Mouse (Mus musculus): Measurements from ENCODE around the gene Crb1. TPM values are rescaled to one million over a fixed set of nuclear protein-coding genes. Genes with fewer than 3 reads are reported as not detected.

The Crb1 gene
- polyA plus RNA-seq, 1 experiment from 2014 or later: 0.05 TPM

DNA sequence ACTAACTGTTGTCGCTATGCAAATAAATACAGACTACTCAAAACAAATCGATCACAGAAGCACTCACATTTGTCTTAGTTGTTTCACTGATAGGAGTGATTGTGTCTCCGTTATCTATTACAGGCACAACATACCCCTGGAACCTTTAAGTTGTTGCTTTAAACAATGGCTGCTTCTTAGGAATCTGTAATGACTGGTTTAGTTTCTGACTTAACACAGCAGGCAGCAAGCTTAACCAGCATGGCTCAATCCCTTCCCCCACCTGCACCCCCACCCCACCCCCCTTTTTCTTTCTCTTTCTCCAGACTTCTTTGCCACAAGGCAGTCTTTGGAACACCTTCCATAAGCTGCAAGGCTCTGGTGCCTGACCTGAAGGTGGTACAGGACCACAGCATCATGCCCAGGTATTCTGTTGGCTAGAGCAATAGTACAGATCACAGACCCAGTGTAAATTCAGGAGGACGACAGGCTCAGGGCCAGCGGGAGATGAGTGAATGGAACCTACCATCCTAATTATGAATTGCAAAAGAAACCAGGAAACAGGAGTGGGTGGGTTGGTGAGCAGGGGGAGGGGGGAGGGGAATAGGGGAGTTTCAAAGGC lies 182.4 kb downstream of the Crb1 start:
- Histone ChIP-seq H3K4me3 (no peak overlapping the region), H3K9me3 (replicated peaks) (no peaks in the 10 kb centered on the region), H3K27me3 (replicated peaks) (no peaks in the 10 kb centered on the region), H3K36me3 (no peaks in the 10 kb centered on the region), H3K27ac (no peak overlapping the region), H3K4me2 (no peak overlapping the region), H3K9ac (no peak overlapping the region), H3K4me1 (no peaks in the 10 kb centered on the region)
- ATAC-seq: no peak
- WGBS (ENCODE audit: insufficient replicate concordance): 33% methylated on average over 5 of the region's 5 CpGs

DNA sequence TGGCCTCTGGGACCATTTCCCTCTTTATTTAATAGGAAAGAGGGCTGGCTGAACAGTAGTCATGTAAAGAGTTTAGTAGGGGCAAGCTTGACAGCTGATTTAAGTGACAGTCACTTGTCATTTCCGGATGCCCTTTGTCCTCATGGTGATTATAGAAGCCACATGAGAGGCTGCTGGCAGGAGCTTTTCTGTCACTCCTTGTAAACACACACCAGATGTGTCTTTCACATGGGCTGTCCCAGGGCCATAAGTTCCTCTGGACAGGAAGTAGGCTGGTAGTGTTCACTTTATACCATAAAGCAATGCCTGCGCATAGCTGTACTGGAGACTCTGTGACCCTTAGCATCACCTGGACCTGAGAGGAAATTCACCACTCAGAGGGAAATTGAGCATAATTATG lies 182.9 kb downstream of the Crb1 start:
- Histone ChIP-seq H3K9ac (no peak overlapping the region), H3K4me3 (no peak overlapping the region), H3K4me1 (no peaks in the 10 kb centered on the region), H3K27me3 (replicated peaks) (no peaks in the 10 kb centered on the region), H3K27ac (no peak overlapping the region), H3K4me2 (no peak overlapping the region), H3K36me3 (no peaks in the 10 kb centered on the region), H3K9me3 (replicated peaks) (no peaks in the 10 kb centered on the region)
- WGBS (ENCODE audit: insufficient replicate concordance): 58% methylated on average over 2 of the region's 2 CpGs
- no peak for ATAC-seq

- Histone ChIP-seq H3K4me1 (no peaks in the 10 kb centered on the region), H3K36me3 (no peaks in the 10 kb centered on the region), H3K4me3 (no peak overlapping the region), H3K27me3 (replicated peaks) (no peaks in the 10 kb centered on the region), H3K4me2 (no peak overlapping the region), H3K27ac (no peak overlapping the region), H3K9me3 (replicated peaks) (no peaks in the 10 kb centered on the region), H3K9ac (no peak overlapping the region)
- no peak for ATAC-seq
- 53% methylated on average over 3 of the region's 3 CpGs for WGBS (ENCODE audit: insufficient replicate concordance)
Measured at GRCm38 (mm10) chr1:139192635-139193034, 184.3 kb downstream of the Crb1 start.

DNA sequence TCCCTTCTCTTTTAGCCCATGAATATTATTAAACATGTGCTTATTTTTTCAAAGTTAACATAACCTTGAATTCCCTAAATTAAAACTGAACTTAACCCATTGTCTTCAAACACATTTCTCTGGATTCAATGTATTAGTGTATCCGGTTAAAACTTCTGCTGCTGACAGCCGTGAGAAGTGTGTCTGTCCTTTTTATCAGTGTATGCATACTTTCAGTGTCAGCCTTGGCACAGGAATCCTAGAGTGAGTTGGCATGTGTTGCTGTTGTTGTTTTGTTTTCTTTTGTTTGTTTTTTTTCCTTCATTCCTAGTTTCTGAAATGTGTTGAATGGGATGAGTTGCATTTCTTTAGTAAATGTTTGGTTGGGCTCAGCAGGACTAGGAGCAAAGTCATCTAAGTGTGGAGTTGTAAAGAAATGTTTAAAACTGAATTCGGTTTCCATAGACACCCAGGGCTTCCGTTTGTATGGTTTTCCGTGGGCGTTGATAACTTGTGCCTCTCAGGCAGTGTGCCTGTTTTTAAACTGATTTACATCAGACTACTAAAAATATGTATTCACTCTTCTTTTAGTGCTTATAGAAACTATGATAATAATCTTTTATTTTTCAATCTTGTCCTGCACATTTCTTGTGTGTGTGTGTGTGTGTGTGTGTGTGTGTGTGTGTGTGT lies 196.3 kb downstream of the Crb1 start:
- no peak for ATAC-seq
- Histone ChIP-seq H3K27ac (no peak overlapping the region), H3K4me1 (no peaks in the 10 kb centered on the region), H3K36me3 (no peaks in the 10 kb centered on the region), H3K4me2 (no peak overlapping the region), H3K27me3 (replicated peaks) (no peaks in the 10 kb centered on the region), H3K9ac (no peak overlapping the region), H3K4me3 (no peak overlapping the region), H3K9me3 (replicated peaks) (no peaks in the 10 kb centered on the region)
- 58% methylated on average over 6 of the region's 6 CpGs for WGBS (ENCODE audit: insufficient replicate concordance)

GRCm38 (mm10) chr1:139179707-139180106 lies 197.2 kb downstream of the Crb1 start:
- Histone ChIP-seq H3K4me1 (no peaks in the 10 kb centered on the region), H3K36me3 (no peaks in the 10 kb centered on the region), H3K27ac (no peak overlapping the region), H3K9ac (no peak overlapping the region), H3K27me3 (replicated peaks) (no peaks in the 10 kb centered on the region), H3K4me3 (no peak overlapping the region), H3K9me3 (replicated peaks) (no peaks in the 10 kb centered on the region), H3K4me2 (no peak overlapping the region)
- WGBS (ENCODE audit: insufficient replicate concordance): 63% methylated on average over 1 of the region's 1 CpGs
- ATAC-seq: no peak

DNA sequence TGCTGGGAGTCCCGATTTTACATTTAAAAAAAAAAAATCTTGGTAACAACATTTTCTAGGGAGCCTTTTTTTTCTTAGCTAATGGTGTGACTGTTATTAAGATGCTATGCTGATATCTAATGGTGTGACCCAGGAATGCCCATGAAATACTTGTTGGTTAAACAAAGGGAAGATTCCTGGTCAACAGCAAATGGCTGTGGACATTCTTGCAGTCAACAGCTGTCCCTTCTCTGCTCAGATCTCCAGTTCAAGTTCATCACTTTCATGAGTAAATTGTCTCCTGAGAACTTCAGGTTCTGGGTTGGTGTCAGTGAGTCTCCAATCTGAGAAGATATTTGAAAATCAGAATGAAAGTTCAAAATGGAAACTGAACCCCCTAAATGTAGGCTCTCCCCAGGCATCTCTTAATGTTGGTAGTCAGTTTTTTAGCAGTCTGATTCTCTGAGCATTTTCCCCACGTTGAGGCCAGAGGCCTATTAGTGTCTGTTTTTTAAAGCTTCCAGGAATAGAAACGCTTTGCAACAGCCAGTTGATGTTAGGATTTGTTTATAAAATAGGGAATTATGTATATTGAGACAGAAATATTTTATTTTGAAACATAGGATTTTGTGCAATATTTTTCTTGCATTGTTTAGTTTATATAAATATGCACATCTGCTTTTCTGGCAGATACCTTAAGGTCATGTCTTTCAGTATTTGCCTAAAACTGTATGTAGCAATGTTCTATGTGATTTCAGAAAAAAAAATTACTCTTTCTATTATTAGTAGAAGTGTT lies 202.7 kb downstream of the Crb1 start:
- Histone ChIP-seq H3K9me3 (replicated peaks) (no peaks in the 10 kb centered on the region), H3K9ac (no peak overlapping the region), H3K27me3 (replicated peaks) (no peaks in the 10 kb centered on the region), H3K4me2 (no peak overlapping the region), H3K4me3 (no peak overlapping the region), H3K27ac (no peak overlapping the region), H3K4me1 (no peaks in the 10 kb centered on the region), H3K36me3 (peaks cover 10% of the 10 kb centered on the region)
- no peak for ATAC-seq
- WGBS (ENCODE audit: insufficient replicate concordance): 63% methylated on average over 3 of the region's 3 CpGs

DNA sequence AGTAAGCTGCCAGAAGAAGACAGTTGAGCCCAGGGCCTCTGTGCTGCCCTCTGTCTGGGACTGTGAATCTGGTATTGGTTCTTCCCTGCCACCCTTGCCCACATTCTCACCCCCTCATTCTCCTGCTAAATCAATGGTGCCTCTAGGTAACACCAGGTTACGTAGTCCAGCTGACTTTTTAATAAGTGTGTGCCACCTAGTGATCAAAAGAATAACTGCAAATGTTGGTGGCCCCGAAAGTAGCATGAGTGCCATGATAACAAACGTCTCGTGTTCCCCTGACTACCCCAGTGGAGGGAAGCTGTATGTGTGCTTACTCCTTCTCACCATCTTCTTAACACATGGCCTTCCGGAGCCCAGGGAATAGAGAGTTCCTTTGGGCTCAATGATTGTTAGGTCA lies 214.1 kb downstream of the Crb1 start:
- H3K4me3 ChIP-seq: no peak overlapping the region
- H3K4me1 ChIP-seq: no peaks in the 10 kb centered on the region
- no peaks in the 10 kb centered on the region for H3K9me3 ChIP-seq (replicated peaks)
- H3K4me2 ChIP-seq: no peak overlapping the region
- 36% methylated on average over 5 of the region's 5 CpGs for WGBS (ENCODE audit: insufficient replicate concordance)
- no peak for ATAC-seq
- no peak overlapping the region for H3K27ac ChIP-seq
- no peaks in the 10 kb centered on the region for H3K36me3 ChIP-seq
- H3K27me3 ChIP-seq (replicated peaks): no peaks in the 10 kb centered on the region
- H3K9ac ChIP-seq: no peak overlapping the region

GRCm38 (mm10) chr1:139161619-139162018 lies 215.3 kb downstream of the Crb1 start:
- Histone ChIP-seq H3K27ac (no peak overlapping the region), H3K9ac (no peak overlapping the region), H3K4me3 (no peak overlapping the region), H3K36me3 (no peaks in the 10 kb centered on the region), H3K27me3 (replicated peaks) (no peaks in the 10 kb centered on the region), H3K9me3 (replicated peaks) (no peaks in the 10 kb centered on the region), H3K4me1 (no peaks in the 10 kb centered on the region), H3K4me2 (no peak overlapping the region)
- 53% methylated on average over 3 of the region's 3 CpGs for WGBS (ENCODE audit: insufficient replicate concordance)
- ATAC-seq: no peak

DNA sequence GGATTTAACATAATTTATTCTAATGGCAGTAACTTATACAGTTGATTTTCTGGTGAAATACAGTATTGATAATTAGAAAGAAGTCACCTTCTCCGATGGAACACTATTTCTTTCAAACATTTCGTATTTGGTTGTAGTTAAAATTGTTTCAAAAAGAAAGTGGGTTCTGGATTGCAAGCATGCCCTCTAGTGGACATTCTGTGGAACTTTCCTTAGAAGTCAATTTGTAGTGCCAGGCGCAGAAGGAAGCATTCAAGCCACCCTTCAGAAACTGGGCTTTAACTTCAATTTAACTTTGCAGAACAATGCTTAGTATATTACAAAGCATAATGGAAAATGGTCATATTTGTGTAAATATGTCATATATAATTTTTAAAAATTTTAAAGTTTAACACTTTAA lies 220.5 kb downstream of the Crb1 start:
- 26% methylated on average over 3 of the region's 3 CpGs for WGBS (ENCODE audit: insufficient replicate concordance)
- Histone ChIP-seq H3K27ac (no peak overlapping the region), H3K4me3 (no peak overlapping the region), H3K4me2 (no peak overlapping the region), H3K4me1 (no peaks in the 10 kb centered on the region), H3K9ac (no peak overlapping the region), H3K36me3 (no peaks in the 10 kb centered on the region), H3K27me3 (replicated peaks) (no peaks in the 10 kb centered on the region), H3K9me3 (replicated peaks) (no peaks in the 10 kb centered on the region)
- ATAC-seq: no peak

DNA sequence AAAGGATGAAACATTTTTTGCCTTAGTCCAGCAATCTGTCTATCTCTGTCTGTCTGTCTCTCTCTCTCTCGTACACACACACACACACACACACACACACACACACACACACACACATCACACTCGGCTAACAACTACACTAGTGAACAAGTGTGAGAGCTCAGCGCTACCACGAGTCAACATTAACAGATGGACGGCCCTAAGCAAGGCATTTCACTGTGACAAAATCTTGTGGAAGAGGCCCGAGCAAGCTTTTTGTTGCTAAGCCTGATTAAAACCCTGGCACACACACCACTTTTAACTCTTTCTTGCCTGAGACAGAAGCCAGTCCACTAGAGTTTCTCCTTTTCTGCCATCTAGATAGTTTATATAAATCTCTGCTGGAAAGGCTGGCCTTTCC lies 223.4 kb downstream of the Crb1 start:
- ATAC-seq: no peak
- Histone ChIP-seq H3K27me3 (replicated peaks) (no peaks in the 10 kb centered on the region), H3K4me3 (no peak overlapping the region), H3K36me3 (no peaks in the 10 kb centered on the region), H3K9ac (no peak overlapping the region), H3K9me3 (replicated peaks) (no peaks in the 10 kb centered on the region), H3K27ac (no peak overlapping the region), H3K4me2 (no peak overlapping the region), H3K4me1 (no peaks in the 10 kb centered on the region)
- 69% methylated on average over 6 of the region's 6 CpGs for WGBS (ENCODE audit: insufficient replicate concordance)

GRCm38 (mm10) chr1:139153006-139153405 lies 223.9 kb downstream of the Crb1 start:
- Histone ChIP-seq H3K4me3 (no peak overlapping the region), H3K27ac (no peak overlapping the region), H3K4me2 (no peak overlapping the region), H3K36me3 (peaks cover 1% of the 10 kb centered on the region), H3K27me3 (replicated peaks) (no peaks in the 10 kb centered on the region), H3K9me3 (replicated peaks) (no peaks in the 10 kb centered on the region), H3K9ac (no peak overlapping the region), H3K4me1 (no peaks in the 10 kb centered on the region)
- ATAC-seq: no peak
- WGBS (ENCODE audit: insufficient replicate concordance): 78% methylated on average over 2 of the region's 2 CpGs
